Mouse (Mus musculus) ovary, postnatal 36 days (tissue): ENCODE measurements at regions not wholly inside any gene's neighbourhood (a gene's known extent, or its start where the extent isn't known, plus 50 kb on each side); places are given as distances from the start of the nearest gene placed in this dataset.

Source experiments
- DNase-seq: peaks from one replicate; pipeline ENCODE4 v3.0.0; 2022; ENCODE audit warnings: low spot score, mixed read lengths

- DNase-seq: no peak
These were observed 89.1 kb downstream of the Kcnrg start for GRCm38 (mm10) chr14:61696290-61696842.

DNA sequence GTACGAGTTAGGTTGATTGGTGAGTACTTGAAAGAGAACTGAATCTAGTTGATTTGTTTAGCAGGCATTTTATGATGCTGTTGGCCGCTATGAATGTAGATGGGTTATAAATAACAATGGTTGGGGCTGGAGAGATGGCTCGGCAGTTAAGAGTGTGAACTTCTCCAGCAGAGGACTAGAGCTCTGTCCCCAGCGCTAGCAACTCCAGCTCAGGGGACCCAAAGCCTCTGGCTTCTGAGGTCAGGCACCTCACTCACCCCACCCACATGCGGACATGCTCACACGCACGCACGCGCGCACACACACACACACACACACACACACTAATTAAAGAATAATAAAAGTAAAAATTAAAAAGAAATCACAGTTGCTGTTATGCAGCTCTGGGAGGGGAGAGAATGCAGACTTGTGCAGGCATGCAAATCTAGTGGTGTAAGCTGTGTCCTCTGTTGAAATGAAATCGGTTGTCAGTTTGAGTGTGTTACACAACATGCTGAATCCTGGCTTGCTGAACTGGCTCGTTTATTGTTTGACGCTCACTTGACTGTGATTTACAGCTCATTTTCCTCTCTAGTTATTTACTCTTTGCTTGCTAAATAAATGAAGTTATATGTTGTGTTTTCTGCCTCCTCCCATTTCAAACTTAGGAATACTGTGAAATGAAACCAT is 89.8 kb downstream of the Kcnrg start:
- DNase-seq: no peak

GRCm38 (mm10) chr14:61697704-61698103 is 90.4 kb downstream of the Kcnrg start:
- no peak for DNase-seq

DNA sequence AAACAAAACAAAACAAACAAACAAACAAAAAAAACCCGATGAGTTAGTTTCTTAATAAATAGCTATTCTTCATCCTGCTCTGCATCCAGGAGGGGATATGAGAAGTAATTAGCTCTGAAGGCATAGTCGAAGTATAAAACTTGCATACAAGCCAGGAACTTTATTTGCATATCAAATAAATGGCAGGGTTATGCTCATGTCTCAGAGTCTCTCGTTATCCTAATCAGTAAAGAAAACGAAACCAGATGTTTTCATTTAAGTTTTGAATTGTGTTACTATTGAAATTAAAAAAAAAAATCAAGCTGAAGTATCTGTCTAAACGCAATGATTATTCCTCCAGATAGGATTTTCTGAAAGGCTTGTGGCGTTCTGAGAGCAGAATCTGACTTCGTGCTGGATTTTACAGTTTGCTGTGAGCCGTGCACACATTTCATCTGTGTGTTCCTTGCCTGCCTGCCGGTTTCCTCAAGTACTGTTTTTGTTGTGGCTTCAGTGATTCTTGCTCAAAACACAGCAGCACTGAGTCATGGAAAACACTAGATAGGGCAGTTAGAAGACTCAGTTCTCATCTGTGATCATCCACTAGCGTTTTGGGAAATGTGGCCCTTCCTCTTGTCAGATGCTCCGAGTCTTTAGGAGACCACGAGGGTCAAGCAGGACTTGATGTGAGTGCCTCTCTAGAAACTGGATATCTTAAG is 91.2 kb downstream of the Kcnrg start:
- no peak for DNase-seq

DNA sequence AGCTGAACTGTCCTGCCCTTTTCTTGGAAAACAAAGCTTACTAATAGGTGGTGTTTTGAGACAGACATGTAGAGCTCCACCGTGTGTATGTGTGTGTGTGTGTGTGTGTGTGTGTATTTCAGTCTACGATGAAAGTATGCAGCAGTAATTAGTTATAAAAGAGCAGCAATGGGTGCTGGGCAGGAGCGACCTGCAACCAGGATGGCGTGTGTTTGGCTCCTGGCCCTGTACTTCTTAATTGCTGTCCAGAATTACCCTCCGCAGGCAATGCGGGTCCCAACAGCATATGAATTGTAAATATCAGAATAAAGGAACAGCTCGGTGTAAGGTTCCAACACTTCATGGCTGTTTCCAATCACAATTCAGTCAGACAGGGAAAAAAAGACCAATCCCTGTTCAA is 92.4 kb downstream of the Kcnrg start:
- no peak for DNase-seq

DNA sequence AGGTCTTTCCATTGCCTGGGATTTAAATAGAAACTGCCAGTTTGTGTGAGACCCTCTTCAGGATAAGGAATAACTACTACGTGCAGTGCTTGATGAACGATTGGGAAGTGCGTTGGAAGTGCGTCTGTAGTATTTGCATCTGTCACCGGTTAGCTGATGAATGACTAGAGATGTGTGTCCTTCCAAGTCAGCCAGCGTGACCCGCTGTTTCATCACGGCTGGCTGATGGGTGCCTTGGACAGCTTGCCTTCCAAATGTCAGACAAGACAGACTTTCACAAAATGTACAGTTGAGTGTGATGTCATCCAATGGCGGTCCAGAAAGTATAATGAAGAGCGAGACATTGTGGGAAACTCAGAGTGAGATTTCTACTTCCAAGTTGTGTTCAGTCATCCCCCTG is 93.9 kb downstream of the Kcnrg start:
- DNase-seq: no peak

DNA sequence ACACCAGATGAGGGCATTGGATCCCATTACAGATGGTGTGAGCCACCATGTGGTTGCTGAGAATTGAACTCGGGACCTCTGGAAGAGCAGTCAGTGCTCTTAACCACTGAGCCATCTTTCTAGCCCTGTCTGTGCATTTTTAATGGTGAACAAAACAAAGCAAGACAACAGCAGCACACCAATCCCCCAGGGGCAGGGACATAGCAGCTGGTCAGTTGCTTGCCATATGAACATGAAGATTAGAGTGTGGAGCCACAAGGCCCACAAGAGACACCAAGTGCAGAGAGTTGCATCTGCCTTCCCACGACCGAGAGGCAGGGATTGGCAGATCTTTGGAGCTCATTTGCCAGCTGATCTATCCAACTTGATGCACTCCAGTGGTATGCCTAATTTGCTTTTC is 96.7 kb downstream of the Kcnrg start:
- DNase-seq: no peak

DNA sequence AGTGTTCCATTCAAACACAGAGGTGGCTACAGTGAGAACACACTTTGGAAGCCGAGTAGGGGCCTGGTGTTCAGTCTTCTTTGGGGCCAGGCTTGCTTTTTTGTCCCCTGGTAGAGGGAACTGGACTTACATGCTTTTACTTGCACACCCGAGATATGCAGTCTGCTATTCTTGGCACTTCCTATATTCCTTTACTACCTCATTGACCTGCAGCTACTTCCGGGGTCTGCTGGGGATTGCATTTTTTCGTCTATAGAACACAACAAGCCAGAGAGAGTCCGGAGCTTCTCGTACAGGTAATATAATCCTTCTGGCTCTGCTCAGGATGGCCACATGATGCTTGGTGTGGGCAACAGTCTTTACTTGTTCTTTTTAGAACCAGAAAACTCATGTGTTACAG is 99.7 kb downstream of the Kcnrg start:
- DNase-seq: no peak

GRCm38 (mm10) chr14:61708331-61708730 is 101.1 kb downstream of the Kcnrg start:
- DNase-seq: no peak

DNA sequence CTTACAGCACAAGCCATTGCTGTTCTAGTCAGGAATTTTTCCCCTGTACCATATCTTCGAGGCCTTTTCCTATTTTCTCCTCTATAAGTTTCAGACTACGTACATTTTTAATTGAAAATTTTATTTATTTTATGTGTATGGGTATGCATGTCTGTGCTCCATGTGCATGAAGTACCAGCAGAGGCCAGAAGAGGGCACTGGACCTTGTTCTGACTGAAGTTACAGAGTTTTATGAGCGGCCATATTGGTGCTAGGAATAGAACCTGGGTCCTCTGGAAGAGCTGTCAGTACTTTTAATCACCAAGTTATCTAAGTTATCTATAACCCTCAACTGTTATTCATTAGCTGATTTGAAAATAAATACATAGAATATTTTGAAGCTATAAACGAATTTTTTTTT is 108.5 kb downstream of the Kcnrg start:
- DNase-seq: no peak

DNA sequence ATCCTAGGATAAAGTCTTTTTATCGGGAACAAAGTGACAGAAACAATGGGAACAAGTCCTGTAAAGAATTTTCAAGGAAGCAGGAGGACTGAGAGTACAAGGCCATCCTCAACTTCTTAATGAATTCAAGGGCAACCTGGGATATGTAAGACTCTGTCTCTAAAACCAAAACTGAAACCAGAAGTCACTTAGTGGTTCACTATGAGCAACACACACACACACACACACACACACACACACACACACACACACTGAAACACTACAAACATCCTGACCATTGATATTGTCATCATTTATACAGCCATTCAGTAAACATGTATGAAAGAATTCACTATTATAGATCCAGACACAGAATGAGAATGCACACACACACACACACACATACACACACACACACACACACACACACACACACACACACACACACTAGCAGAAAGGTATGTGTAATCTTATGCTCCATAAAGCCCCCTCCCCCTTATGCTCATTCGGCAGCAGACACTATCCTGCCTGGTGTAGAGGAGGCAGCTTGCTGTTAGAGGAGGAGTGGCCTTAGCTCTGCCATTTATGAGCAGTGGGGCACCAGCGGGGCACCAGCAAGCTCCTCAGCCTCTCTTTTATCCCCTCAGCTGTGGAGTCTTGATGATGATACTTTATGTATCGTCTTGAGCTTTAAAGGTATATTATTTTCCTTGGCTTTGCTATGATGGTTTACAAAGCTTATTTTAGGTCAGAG is 111.3 kb downstream of the Kcnrg start:
- no peak for DNase-seq

- DNase-seq: no peak
These were observed 114.0 kb downstream of the Kcnrg start for GRCm38 (mm10) chr14:61721302-61721701.

- no peak for DNase-seq
These were observed 117.7 kb downstream of the Kcnrg start for GRCm38 (mm10) chr14:61724942-61725341.

- DNase-seq: no peak
These were observed 121.3 kb downstream of the Kcnrg start for GRCm38 (mm10) chr14:61728562-61728961.

- DNase-seq: no peak
These were observed 128.3 kb downstream of the Kcnrg start for GRCm38 (mm10) chr14:61735541-61735940.

GRCm38 (mm10) chr14:61736384-61737322 is 129.4 kb downstream of the Kcnrg start:
- no peak for DNase-seq

GRCm38 (mm10) chr14:61737504-61738040 is 130.3 kb downstream of the Kcnrg start:
- DNase-seq: no peak

- DNase-seq: no peak
These were observed 132.2 kb downstream of the Kcnrg start for GRCm38 (mm10) chr14:61739453-61739852.

GRCm38 (mm10) chr14:61743855-61744408 is 136.7 kb downstream of the Kcnrg start:
- no peak for DNase-seq

GRCm38 (mm10) chr14:61753421-61753820 is 146.2 kb downstream of the Kcnrg start:
- no peak for DNase-seq

DNA sequence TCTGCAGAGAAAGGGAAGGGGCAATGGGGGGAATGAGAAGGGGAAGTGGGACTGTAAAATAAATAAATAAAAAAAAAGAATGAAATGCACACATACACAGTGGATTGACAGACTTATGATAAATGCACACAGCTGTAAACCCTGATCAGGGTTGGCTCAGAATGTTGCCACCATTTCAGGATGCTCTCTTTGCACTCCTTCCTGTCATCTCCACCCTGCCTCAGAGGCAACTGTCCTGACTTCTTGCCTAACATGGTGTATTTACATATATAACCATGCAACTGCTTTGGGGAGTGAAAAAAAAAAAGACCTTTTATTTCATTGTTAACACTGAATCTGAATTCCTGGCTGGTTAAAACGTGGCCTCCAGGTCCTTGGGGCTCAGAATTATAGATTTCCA is 149.4 kb downstream of the Kcnrg start:
- DNase-seq: no peak
